Mouse (Mus musculus) hindbrain, embryonic 14.5 days (tissue): ENCODE data around the gene Osbpl10. TPM values are rescaled to one million over a fixed set of nuclear protein-coding genes. Genes with fewer than 3 reads are reported as not detected.
"Not testable (repeated sequence)": the region's sequence is repeated elsewhere in the genome, so short reads cannot be mapped to it uniquely, and the experiment has no call there.

Experiments used
- ATAC-seq: fragments of 200-750 bp; cut with Nextera tagmentation; 2 replicates; pipeline ENCODE4 v1.8.0; 2017; ENCODE audit warnings: moderate number of reproducible peaks, mild to moderate bottlenecking, moderate TSS enrichment, moderate library complexity; ENCODE audit not compliant: low FRiP score
- DNase-seq: peaks from one replicate; pipeline ENCODE4 v3.0.0-alpha.2; 2015; ENCODE audit warnings: low spot score
- H3K27ac ChIP-seq: fragments of 300-500 bp; sonication (generic); 2 replicates; pipeline ENCODE4 v1.5.1; 2014; ENCODE audit warnings: mild to moderate bottlenecking, moderate library complexity
- H3K27me3 ChIP-seq: fragments of 300-500 bp; sonication (generic); 2 replicates; pipeline ENCODE4 v1.6.1; 2014; ENCODE audit warnings: mild to moderate bottlenecking, low read length, mixed read lengths; ENCODE audit not compliant: control insufficient read depth, insufficient read depth
- H3K36me3 ChIP-seq: fragments of 300-500 bp; sonication (generic); replicated peaks from 2 replicates; pipeline ENCODE4 v1.6.1; 2014; ENCODE audit not compliant: control insufficient read depth, insufficient read depth
- H3K4me1 ChIP-seq: fragments of 300-500 bp; sonication (generic); replicated peaks from 2 replicates; pipeline ENCODE4 v1.6.1; 2014; ENCODE audit warnings: antibody characterized with exemption, low read length, mixed read lengths; ENCODE audit not compliant: control insufficient read depth, insufficient read depth
- H3K4me2 ChIP-seq: fragments of 300-500 bp; sonication (generic); replicated peaks from 2 replicates; pipeline ENCODE4 v1.6.1; 2014; ENCODE audit warnings: mild to moderate bottlenecking, moderate library complexity
- H3K4me3 ChIP-seq: fragments of 300-500 bp; sonication (generic); replicated peaks from 2 replicates; pipeline ENCODE4 v1.5.1; 2014; ENCODE audit warnings: mild to moderate bottlenecking, low read length
- H3K9ac ChIP-seq: fragments of 300-500 bp; sonication (generic); 2 replicates; pipeline ENCODE4 v1.6.1; 2014
- H3K9me3 ChIP-seq: fragments of 300-500 bp; sonication (generic); 2 replicates; pipeline ENCODE4 v1.6.1; 2016; ENCODE audit warnings: low read length; ENCODE audit not compliant: control insufficient read depth
- WGBS: fragments of 180-500 bp; shearing (Covaris S2); extraction: QIAGEN DNeasy Blood & Tissue Kit; methylation state at CpG from one replicate; pipeline ENCODE4 v1.1.7; 2014; 5-methylcytosine and 5-hydroxymethylcytosine counted together
- polyA plus RNA-seq: library from polyadenylated mRNA; unstranded; fragments of >200 nt; fragmentation: Nextera tagmentation; extraction: Ambion mirVana; gene quantifications from 2 replicates; pipeline ENCODE4 v1.2.1, GENCODE M21; 2014

Gene Osbpl10
- polyA plus RNA-seq, 1 experiment from 2014 or later: 2.7 TPM

DNA sequence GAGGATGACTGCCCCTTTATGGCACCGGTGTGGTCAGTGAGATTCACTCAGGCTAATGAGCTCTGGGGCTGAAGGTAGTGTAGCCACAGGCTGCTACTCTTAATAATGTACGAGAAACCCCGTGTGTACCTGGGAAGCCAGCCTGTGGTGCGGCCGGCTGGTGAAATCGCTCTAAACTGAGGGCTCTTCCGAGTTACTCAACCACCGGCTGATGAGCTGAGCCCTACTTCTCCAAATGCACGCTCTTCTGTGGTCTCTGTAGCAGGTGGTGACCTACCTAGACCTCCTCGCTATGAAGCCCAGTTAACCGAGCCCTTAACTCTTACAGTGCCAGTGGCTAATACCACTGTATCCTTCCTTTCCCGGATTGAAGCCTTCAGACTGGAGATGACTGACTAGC is 34.0 kb downstream of the Osbpl10 start:
- Histone ChIP-seq H3K9ac (no peak overlapping the region), H3K4me1 (no peaks in the 10 kb centered on the region), H3K4me2 (no peak overlapping the region), H3K4me3 (no peak overlapping the region), H3K27ac (no peak overlapping the region), H3K27me3 (no peaks in the 10 kb centered on the region), H3K36me3 (no peaks in the 10 kb centered on the region), H3K9me3 (peaks cover 12% of the 10 kb centered on the region; the same call in 1 of the 2 replicates)
- ATAC-seq: no peak
- DNase-seq: no peak
- 66% methylated on average over 12 of the region's 12 CpGs for WGBS

GRCm38 (mm10) chr9:115020141-115020540 is 41.8 kb downstream of the Osbpl10 start:
- no peaks in the 10 kb centered on the region for H3K4me1 ChIP-seq
- H3K4me2 ChIP-seq: no peak overlapping the region
- H3K9ac ChIP-seq: no peak overlapping the region
- no peak for ATAC-seq
- no peaks in the 10 kb centered on the region for H3K36me3 ChIP-seq
- H3K9me3 ChIP-seq: 0 out of 2 replicates have a peak, but pooled peaks cover 6% of the 10 kb centered on the region
- 90% methylated on average over 7 of the region's 7 CpGs for WGBS
- DNase-seq: no peak
- H3K4me3 ChIP-seq: no peak overlapping the region
- no peaks in the 10 kb centered on the region for H3K27me3 ChIP-seq
- H3K27ac ChIP-seq: no peak overlapping the region

DNA sequence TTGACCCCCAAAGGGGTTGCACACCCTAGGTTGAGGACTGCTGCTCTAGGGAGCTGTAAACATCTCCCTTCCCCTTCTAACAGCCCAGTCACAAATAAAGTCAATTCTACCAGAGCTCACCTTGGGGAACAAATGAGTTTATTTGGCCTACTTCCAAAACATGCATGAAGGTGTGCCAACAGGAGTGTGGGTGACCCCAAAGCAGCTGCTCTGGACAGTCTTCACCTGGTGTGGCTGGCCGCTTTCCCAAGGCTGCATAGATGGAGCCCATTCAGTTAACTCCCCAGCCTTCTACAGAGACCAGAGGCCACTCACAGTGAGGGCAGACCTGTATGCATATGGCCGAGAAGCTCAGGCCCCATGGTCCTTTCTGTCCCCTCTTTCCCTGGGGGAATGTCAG is 43.0 kb downstream of the Osbpl10 start:
- ATAC-seq (no peak), DNase-seq (no peak)
- no peak overlapping the region for H3K9ac ChIP-seq
- WGBS: 84% methylated on average over 2 of the region's 2 CpGs
- no peaks in the 10 kb centered on the region for H3K9me3 ChIP-seq
- H3K4me1 ChIP-seq: no peaks in the 10 kb centered on the region
- H3K4me2 ChIP-seq: no peak overlapping the region
- no peaks in the 10 kb centered on the region for H3K36me3 ChIP-seq
- H3K27ac ChIP-seq: no peak overlapping the region
- no peaks in the 10 kb centered on the region for H3K27me3 ChIP-seq
- H3K4me3 ChIP-seq: no peak overlapping the region

- H3K9me3 ChIP-seq: no peaks in the 10 kb centered on the region
- ATAC-seq (no peak), DNase-seq (no peak)
- no peaks in the 10 kb centered on the region for H3K27me3 ChIP-seq
- H3K27ac ChIP-seq: no peak overlapping the region
- no peaks in the 10 kb centered on the region for H3K4me1 ChIP-seq
- H3K4me2 ChIP-seq: no peak overlapping the region
- no peak overlapping the region for H3K9ac ChIP-seq
- no peak overlapping the region for H3K4me3 ChIP-seq
- 85% methylated on average over 3 of the region's 3 CpGs for WGBS
- H3K36me3 ChIP-seq: no peaks in the 10 kb centered on the region
These were observed 44.8 kb downstream of the Osbpl10 start for GRCm38 (mm10) chr9:115023137-115023536.

DNA sequence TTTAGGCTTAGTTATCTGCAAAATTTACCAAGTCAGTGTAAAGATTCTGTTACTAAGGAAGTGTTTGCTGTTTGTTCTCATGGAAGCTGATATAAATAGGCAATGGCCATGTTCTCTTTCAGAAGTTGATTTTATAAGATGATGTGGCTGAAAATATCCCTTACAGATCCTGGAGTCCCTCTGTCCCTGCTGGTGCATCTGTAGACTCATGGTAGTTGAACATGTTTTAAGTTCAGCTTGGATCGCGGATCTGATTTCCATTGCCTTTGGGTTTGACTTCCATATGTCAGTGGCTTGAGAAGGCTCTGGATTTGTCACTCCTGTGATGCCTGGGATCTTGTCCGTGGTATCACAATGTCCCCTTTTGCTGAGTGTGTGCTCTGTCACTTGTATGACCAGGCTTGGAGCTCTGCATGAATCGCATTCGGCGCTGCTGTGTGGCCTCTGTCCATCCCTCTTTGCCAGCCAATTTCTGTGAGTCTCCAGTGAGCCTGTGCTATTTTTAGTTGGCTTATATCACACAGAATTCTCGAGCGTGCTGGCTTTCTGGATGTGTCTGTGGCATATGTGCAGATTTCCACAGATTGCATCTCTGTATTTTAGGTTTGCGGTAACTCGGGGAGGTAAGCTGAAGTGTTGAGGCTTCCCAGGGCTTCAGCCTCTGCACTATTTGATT is 45.5 kb downstream of the Osbpl10 start:
- Histone ChIP-seq H3K36me3 (no peaks in the 10 kb centered on the region), H3K4me1 (no peaks in the 10 kb centered on the region), H3K4me2 (no peak overlapping the region), H3K4me3 (no peak overlapping the region), H3K27ac (no peak overlapping the region), H3K9ac (no peak overlapping the region), H3K9me3 (no peaks in the 10 kb centered on the region), H3K27me3 (no peaks in the 10 kb centered on the region)
- no peak for ATAC-seq
- DNase-seq: no peak
- WGBS: 87% methylated on average over 10 of the region's 10 CpGs

DNA sequence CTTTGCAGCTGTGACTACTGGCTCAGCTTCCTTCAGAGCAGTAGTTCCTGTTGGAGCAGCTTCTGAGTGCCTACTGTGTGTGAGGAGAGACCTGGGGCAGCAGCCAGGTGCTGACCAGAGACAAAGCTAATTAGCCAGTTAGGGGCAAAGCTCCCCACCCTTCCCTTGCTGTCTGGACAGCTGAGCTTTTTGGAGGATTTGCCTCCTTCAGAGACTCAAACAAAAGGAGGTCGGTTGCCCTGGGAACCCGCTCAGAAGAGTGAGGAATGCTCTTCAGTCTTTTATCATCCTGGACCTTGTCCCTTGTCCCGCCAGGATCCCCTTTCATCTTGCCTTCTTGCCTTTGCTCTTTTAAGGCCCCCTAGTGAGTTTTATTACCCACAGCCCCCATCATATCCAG is 50.9 kb downstream of the Osbpl10 start:
- Histone ChIP-seq H3K4me3 (no peak overlapping the region), H3K27ac (no peak overlapping the region), H3K27me3 (no peaks in the 10 kb centered on the region), H3K9me3 (no peaks in the 10 kb centered on the region), H3K36me3 (no peaks in the 10 kb centered on the region), H3K4me2 (no peak overlapping the region), H3K9ac (no peak overlapping the region), H3K4me1 (no peaks in the 10 kb centered on the region)
- DNase-seq (peak; percentile 44), ATAC-seq (peak; percentile 48; the same call in 1 of the 2 replicates)
- 4% methylated on average over 3 of the region's 3 CpGs for WGBS

DNA sequence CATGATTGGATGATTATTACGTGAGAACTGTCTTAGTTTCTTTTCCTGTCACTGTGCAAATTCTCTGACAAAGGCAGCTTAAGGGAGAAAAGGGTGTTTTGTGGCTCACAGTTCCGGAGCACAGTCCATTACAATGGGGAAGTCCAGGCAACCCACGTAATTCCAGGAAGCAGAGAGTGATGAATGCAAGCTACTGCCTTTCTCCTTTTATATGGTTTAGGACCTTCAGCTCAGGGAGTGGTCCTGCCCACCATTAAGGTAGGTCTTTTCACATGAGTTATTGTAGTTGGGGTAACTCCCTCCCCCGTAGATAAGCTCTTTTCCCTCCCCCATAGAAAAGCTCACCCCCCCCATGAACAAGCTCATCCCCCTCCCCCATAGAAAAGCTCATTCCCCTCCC is 52.2 kb downstream of the Osbpl10 start:
- no peak for ATAC-seq

DNA sequence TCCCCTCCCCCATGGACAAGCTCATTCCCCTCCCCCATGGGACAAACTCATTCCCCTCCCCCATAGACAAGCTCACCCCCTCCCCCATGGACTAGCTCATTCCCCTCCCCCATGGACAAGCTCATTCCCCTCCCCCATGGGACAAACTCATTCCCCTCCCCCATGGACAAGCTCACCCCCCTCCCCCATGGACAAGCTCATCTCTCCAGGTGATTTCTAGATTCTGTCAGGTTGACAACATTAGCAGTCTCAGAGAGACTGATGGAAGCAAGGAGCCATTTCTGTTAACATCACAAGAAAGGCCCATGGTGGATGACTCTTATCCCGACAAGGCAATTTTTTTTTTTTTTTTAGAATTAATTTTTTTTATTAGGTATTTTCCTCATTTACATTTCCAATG is 52.7 kb downstream of the Osbpl10 start:
- H3K4me1 ChIP-seq, H3K4me3 ChIP-seq, H3K27ac ChIP-seq, H3K4me2 ChIP-seq, ATAC-seq, H3K27me3 ChIP-seq, H3K9ac ChIP-seq, DNase-seq, H3K36me3 ChIP-seq, H3K9me3 ChIP-seq: not testable (repeated sequence)
- 88% methylated on average over 1 of the region's 1 CpGs for WGBS

More for the DNA sequence above, 52.2 kb downstream of the Osbpl10 start:
- Histone ChIP-seq H3K36me3 (no peaks in the 10 kb centered on the region), H3K4me3 (no peak overlapping the region), H3K9me3 (no peaks in the 10 kb centered on the region), H3K27ac (no peak overlapping the region), H3K27me3 (no peaks in the 10 kb centered on the region), H3K4me1 (no peaks in the 10 kb centered on the region), H3K4me2 (no peak overlapping the region), H3K9ac (no peak overlapping the region)
- WGBS: 37% methylated on average over 4 of the region's 4 CpGs
- DNase-seq: no peak

DNA sequence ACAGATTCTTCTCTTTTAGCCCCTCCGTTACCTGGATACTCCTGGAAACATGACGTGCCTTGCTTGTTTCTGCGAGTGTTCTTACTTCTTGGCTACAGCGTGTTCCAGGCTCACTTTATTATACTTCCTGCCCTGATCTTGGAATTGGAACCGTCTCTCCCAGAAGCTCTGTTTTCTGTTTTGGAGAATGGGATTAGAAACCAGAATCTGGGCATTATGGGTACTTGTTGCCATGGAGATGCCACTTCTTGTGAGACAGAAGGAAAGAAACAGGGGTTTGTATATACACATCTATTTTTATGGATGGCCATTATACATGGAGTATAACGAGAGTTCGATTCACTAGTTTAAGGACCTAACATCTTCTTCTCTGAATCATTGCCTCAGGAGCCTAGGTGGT is 54.4 kb downstream of the Osbpl10 start:
- ATAC-seq: no peak
- Histone ChIP-seq H3K9me3 (no peaks in the 10 kb centered on the region), H3K4me3 (no peak overlapping the region), H3K36me3 (no peaks in the 10 kb centered on the region), H3K4me1 (no peaks in the 10 kb centered on the region), H3K4me2 (no peak overlapping the region), H3K27ac (no peak overlapping the region), H3K9ac (no peak overlapping the region), H3K27me3 (no peaks in the 10 kb centered on the region)
- WGBS: 84% methylated on average over 7 of the region's 7 CpGs
- DNase-seq: no peak

- Histone ChIP-seq H3K4me1 (peaks cover 7% of the 10 kb centered on the region; the same call in 1 of the 2 replicates), H3K27me3 (no peaks in the 10 kb centered on the region), H3K9me3 (no peaks in the 10 kb centered on the region), H3K27ac (no peak overlapping the region), H3K36me3 (no peaks in the 10 kb centered on the region), H3K9ac (no peak overlapping the region), H3K4me2 (no peak overlapping the region), H3K4me3 (no peak overlapping the region)
- DNase-seq (no peak), ATAC-seq (no peak)
- 72% methylated on average over 6 of the region's 6 CpGs for WGBS
These were observed 55.9 kb downstream of the Osbpl10 start for GRCm38 (mm10) chr9:115034271-115034670.
